Mouse (Mus musculus): ENCODE data around the gene Tob1. TPM values are rescaled to one million over a fixed set of nuclear protein-coding genes. Genes with fewer than 3 reads are reported as not detected.

Tob1 gene
- polyA plus RNA-seq, 1 experiment from 2014 or later, result 35.2 TPM

DNA sequence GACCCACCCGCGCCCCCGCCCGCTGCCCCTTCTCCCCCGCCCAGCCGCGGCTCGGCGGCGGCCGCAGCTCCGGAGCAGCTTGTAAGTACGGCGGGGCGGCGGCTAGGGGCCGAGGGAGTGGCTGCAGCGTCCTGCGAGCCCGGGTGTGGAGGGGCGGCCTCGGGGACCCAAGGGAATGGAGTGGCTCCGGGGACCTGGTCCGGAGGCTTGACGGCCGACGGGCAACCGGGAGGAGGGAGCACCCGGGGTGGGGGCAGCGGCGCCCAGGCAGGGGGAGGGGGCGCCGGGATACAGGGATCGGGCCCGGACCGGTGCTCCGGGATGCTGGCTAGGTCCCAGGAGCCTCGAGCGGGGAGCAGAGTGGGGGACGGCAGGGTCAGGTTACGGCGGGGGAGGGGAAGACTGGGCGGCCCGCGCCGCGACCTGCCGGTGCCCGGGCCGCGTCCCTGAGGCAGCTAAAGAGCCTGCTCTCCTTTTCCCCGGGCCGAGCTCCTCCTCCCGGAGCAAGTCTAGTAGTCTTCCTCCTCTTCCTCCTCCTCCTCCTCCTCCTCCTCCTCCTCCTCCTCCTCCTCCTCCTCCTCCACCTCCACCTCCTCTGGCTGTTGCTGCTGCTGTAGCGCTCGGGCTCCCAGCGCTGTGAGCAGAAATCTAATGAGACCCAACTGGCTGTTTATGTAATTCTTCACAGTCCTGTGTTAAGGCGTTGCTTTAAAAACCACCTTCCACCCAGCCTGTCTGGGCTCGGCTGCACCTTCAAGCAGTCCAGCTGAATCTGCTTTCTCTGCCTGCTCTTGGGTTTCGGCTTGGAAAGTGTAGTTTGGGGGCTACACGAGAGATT is 616 bp downstream of the Tob1 start:
- ATAC-seq (ENCODE audit: insufficient number of reproducible peaks, low FRiP score), result peak; percentile 30
- peak overlapping the region; percentile 98 for H3K9ac ChIP-seq
- peak overlapping the region; percentile 71 for H3K4me2 ChIP-seq
- WGBS, result under 1% methylated on average over 54 of the region's 61 CpGs
- H3K4me3 ChIP-seq, result peak overlapping the region; percentile 93
- H3K9me3 ChIP-seq (replicated peaks), result no peaks in the 10 kb centered on the region
- H3K27me3 ChIP-seq (replicated peaks), result no peaks in the 10 kb centered on the region
- peaks cover 14% of the 10 kb centered on the region for H3K36me3 ChIP-seq
- H3K27ac ChIP-seq (ENCODE audit: poor library complexity, severe bottlenecking), result peak overlapping the region; percentile 99
- peaks cover 18% of the 10 kb centered on the region for H3K4me1 ChIP-seq (replicated peaks)

GRCm38 (mm10) chr11:94212489-94212836 is 1.2 kb downstream of the Tob1 start:
- H3K27me3 ChIP-seq (replicated peaks), result no peaks in the 10 kb centered on the region
- 2% methylated on average over 7 of the region's 7 CpGs for WGBS
- H3K9me3 ChIP-seq (replicated peaks), result no peaks in the 10 kb centered on the region
- peaks cover 14% of the 10 kb centered on the region for H3K36me3 ChIP-seq
- peak overlapping the region; percentile 71 for H3K4me2 ChIP-seq
- H3K4me1 ChIP-seq (replicated peaks), result peaks cover 18% of the 10 kb centered on the region
- peak overlapping the region; percentile 99 for H3K27ac ChIP-seq (ENCODE audit: poor library complexity, severe bottlenecking)
- no peak for ATAC-seq (ENCODE audit: insufficient number of reproducible peaks, low FRiP score)
- peak overlapping the region; percentile 93 for H3K4me3 ChIP-seq
- peak overlapping the region; percentile 98 for H3K9ac ChIP-seq

- H3K27ac ChIP-seq (ENCODE audit: poor library complexity, severe bottlenecking), result no peak overlapping the region
- H3K4me1 ChIP-seq (replicated peaks), result peaks cover 18% of the 10 kb centered on the region
- H3K9me3 ChIP-seq (replicated peaks), result no peaks in the 10 kb centered on the region
- H3K4me2 ChIP-seq, result peak overlapping the region; percentile 71
- H3K4me3 ChIP-seq, result peak overlapping the region; percentile 93
- no peak for ATAC-seq (ENCODE audit: insufficient number of reproducible peaks, low FRiP score)
- H3K27me3 ChIP-seq (replicated peaks), result no peaks in the 10 kb centered on the region
- 73% methylated on average over 4 of the region's 4 CpGs for WGBS
- no peak overlapping the region for H3K9ac ChIP-seq
- peaks cover 14% of the 10 kb centered on the region for H3K36me3 ChIP-seq
These were observed 1.7 kb downstream of the Tob1 start for GRCm38 (mm10) chr11:94212997-94213396.

DNA sequence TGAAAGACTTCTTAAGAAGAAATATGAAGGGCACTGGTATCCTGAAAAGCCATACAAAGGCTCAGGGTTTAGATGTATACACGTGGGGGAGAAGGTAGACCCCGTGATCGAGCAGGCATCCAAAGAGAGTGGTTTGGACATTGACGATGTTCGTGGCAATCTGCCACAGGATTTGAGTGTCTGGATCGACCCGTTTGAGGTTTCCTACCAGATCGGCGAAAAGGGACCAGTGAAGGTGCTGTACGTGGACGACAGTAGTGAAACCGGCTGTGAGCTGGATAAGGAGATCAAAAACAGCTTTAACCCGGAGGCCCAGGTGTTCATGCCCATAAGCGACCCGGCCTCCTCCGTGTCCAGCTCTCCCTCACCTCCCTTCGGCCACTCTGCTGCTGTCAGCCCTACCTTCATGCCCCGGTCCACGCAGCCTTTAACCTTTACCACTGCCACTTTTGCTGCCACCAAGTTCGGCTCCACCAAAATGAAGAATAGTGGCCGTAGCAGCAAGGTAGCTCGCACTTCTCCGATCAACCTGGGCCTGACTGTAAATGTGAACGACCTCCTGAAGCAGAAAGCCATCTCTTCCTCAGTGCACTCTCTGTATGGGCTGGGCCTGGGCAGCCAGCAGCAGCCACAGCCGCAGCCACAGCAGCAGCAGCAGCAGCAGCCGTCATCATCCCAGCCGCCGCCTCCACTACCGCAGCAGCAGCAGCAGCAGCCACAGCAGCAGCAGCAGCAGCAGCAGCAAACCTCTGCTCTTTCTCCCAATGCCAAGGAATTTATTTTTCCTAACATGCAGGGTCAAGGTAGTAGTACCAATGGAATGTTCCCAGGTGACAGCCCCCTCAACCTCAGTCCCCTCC is 2.7 kb downstream of the Tob1 start:
- no peak for ATAC-seq (ENCODE audit: insufficient number of reproducible peaks, low FRiP score)
- H3K9ac ChIP-seq, result peak overlapping the region; percentile 52; the same call in 1 of the 2 replicates

GRCm38 (mm10) chr11:94215581-94215980 is 4.3 kb downstream of the Tob1 start:
- ATAC-seq (ENCODE audit: insufficient number of reproducible peaks, low FRiP score), result no peak
- 96% methylated on average over 3 of the region's 3 CpGs for WGBS
- no peaks in the 10 kb centered on the region for H3K9me3 ChIP-seq (replicated peaks)
- no peak overlapping the region for H3K9ac ChIP-seq
- no peaks in the 10 kb centered on the region for H3K27me3 ChIP-seq (replicated peaks)
- no peak overlapping the region for H3K27ac ChIP-seq (ENCODE audit: poor library complexity, severe bottlenecking)
- no peak overlapping the region for H3K4me3 ChIP-seq
- H3K36me3 ChIP-seq, result peaks cover 14% of the 10 kb centered on the region
- peaks cover 18% of the 10 kb centered on the region for H3K4me1 ChIP-seq (replicated peaks)
- H3K4me2 ChIP-seq, result no peak overlapping the region

More for the DNA sequence above, 2.7 kb downstream of the Tob1 start:
- Histone ChIP-seq H3K36me3 (peaks cover 14% of the 10 kb centered on the region), H3K4me1 (replicated peaks) (peaks cover 18% of the 10 kb centered on the region), H3K27ac (ENCODE audit: poor library complexity, severe bottlenecking) (no peak overlapping the region), H3K4me3 (0 out of 2 replicates have a peak overlapping the region, but pooled peaks have one; percentile 6), H3K27me3 (replicated peaks) (no peaks in the 10 kb centered on the region), H3K9me3 (replicated peaks) (no peaks in the 10 kb centered on the region), H3K4me2 (peak overlapping the region; percentile 20; the same call in 1 of the 2 replicates)
- 87% methylated on average over 29 of the region's 29 CpGs for WGBS

DNA sequence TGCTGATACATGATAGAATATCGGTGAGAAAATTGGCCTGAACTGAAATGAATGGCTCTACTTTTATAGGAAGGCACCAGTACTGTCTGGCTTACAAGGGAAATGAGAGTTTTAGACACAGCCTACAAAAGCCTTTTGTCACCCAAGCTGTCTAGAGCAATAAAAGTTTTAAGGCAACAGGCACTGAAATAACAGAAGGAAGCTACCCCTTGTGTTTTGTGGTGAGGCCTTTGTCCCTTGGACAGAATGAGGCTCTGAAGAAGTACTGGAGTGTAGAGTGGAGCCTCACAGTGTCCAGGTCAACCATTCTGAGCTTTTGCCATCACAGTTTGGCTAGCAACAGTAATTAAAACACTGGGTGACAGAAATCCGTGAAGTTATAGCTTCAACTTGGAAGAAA is 5.0 kb downstream of the Tob1 start:
- Histone ChIP-seq H3K27me3 (replicated peaks) (no peaks in the 10 kb centered on the region), H3K4me2 (no peak overlapping the region), H3K4me1 (replicated peaks) (peaks cover 18% of the 10 kb centered on the region), H3K27ac (ENCODE audit: poor library complexity, severe bottlenecking) (peak overlapping the region; percentile 12; the same call in 1 of the 2 replicates), H3K9ac (no peak overlapping the region), H3K36me3 (peaks cover 14% of the 10 kb centered on the region), H3K9me3 (replicated peaks) (no peaks in the 10 kb centered on the region), H3K4me3 (no peak overlapping the region)
- ATAC-seq (ENCODE audit: insufficient number of reproducible peaks, low FRiP score), result no peak
- 63% methylated on average over 2 of the region's 2 CpGs for WGBS

DNA sequence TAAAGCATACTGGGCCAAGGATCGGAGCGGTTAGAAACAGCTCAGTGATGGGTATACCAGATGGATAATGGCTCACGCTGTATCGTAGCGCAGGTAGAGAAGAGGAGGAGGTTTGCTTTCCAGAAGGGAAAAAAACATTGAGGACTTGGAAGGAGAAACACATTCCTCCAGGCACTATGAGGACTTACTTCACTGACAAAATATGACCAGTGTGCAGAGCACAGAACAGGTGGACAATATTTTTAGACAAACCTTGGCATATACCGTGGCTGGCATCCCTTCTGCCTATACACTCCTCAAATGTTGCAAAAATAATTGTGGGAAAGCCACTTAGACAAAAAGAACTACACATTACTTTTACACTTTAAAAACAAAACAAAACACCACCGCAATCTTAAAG is 10.0 kb downstream of the Tob1 start:
- no peak overlapping the region for H3K27ac ChIP-seq (ENCODE audit: poor library complexity, severe bottlenecking)
- H3K36me3 ChIP-seq, result no peaks in the 10 kb centered on the region
- H3K9me3 ChIP-seq (replicated peaks), result no peaks in the 10 kb centered on the region
- no peak for ATAC-seq (ENCODE audit: insufficient number of reproducible peaks, low FRiP score)
- no peaks in the 10 kb centered on the region for H3K27me3 ChIP-seq (replicated peaks)
- 84% methylated on average over 7 of the region's 7 CpGs for WGBS
- H3K4me2 ChIP-seq, result no peak overlapping the region
- peaks cover 12% of the 10 kb centered on the region for H3K4me1 ChIP-seq (replicated peaks)
- no peak overlapping the region for H3K4me3 ChIP-seq
- no peak overlapping the region for H3K9ac ChIP-seq

- Histone ChIP-seq H3K9ac (no peak overlapping the region), H3K4me1 (replicated peaks) (peaks cover 20% of the 10 kb centered on the region), H3K27ac (ENCODE audit: poor library complexity, severe bottlenecking) (no peak overlapping the region), H3K4me2 (no peak overlapping the region), H3K27me3 (replicated peaks) (no peaks in the 10 kb centered on the region), H3K4me3 (no peak overlapping the region), H3K36me3 (no peaks in the 10 kb centered on the region), H3K9me3 (replicated peaks) (no peaks in the 10 kb centered on the region)
- ATAC-seq (ENCODE audit: insufficient number of reproducible peaks, low FRiP score), result no peak
- WGBS, result 57% methylated on average over 9 of the region's 9 CpGs
These were observed 12.3 kb downstream of the Tob1 start for GRCm38 (mm10) chr11:94223531-94223930.

- Histone ChIP-seq H3K4me3 (no peak overlapping the region), H3K27me3 (replicated peaks) (no peaks in the 10 kb centered on the region), H3K27ac (ENCODE audit: poor library complexity, severe bottlenecking) (no peak overlapping the region), H3K36me3 (no peaks in the 10 kb centered on the region), H3K4me1 (replicated peaks) (peaks cover 44% of the 10 kb centered on the region), H3K9ac (no peak overlapping the region), H3K9me3 (replicated peaks) (no peaks in the 10 kb centered on the region), H3K4me2 (peak overlapping the region; percentile 39)
- 28% methylated on average over 7 of the region's 7 CpGs for WGBS
- ATAC-seq (ENCODE audit: insufficient number of reproducible peaks, low FRiP score), result peak; percentile 49; the same call in 1 of the 2 replicates
These were observed 14.7 kb downstream of the Tob1 start for GRCm38 (mm10) chr11:94225985-94226384.

DNA sequence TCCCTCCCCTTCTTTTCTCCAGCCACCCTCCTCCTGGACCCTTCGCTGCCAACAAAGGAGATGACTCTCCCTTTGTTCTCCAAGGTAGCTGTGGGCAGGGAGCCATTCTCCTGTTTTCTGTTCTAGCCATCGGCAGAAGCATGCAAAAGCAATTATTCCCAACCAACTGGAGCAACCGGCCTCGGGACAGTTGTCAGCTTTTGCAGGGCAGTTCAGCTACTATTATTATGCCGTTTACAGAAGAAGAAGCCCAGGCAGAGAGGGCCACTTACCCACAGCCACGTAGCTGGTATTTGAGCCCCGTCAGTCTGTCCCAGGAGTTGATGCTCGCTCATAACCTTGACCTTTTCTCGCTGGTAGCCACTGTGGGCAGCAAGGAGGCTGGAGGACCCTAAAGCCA is 17.2 kb downstream of the Tob1 start:
- no peak overlapping the region for H3K4me3 ChIP-seq
- H3K27me3 ChIP-seq (replicated peaks), result no peaks in the 10 kb centered on the region
- H3K4me2 ChIP-seq, result no peak overlapping the region
- WGBS, result 55% methylated on average over 9 of the region's 9 CpGs
- H3K36me3 ChIP-seq, result no peaks in the 10 kb centered on the region
- no peak for ATAC-seq (ENCODE audit: insufficient number of reproducible peaks, low FRiP score)
- peak overlapping the region; percentile 80 for H3K27ac ChIP-seq (ENCODE audit: poor library complexity, severe bottlenecking)
- H3K9ac ChIP-seq, result no peak overlapping the region
- no peaks in the 10 kb centered on the region for H3K9me3 ChIP-seq (replicated peaks)
- H3K4me1 ChIP-seq (replicated peaks), result peaks cover 61% of the 10 kb centered on the region

Data from heart, embryonic 12.5 days (tissue).